Mouse (Mus musculus) frontal cortex, adult 2 months (tissue): ENCODE measurements around the gene Tsc1. TPM values are rescaled to one million over a fixed set of nuclear protein-coding genes. Genes with fewer than 3 reads are reported as not detected.

ENCODE experiments used
- DNase-seq, 2 experiments: peaks; one replicate each; pipeline ENCODE4 v3.0.0; 2022; ENCODE audit warnings: low spot score in 1 of 2; ENCODE audit errors: extremely low spot score in 1 of 2
- polyA plus RNA-seq: library from polyadenylated mRNA; depleted of rRNA; stranded (reverse); fragments of >200 nt; gene quantifications from 2 replicates; pipeline ENCODE4 v1.2.3, GENCODE M21; 2012

The Tsc1 gene
- polyA plus RNA-seq, 1 experiment, result 33.7 TPM

DNA sequence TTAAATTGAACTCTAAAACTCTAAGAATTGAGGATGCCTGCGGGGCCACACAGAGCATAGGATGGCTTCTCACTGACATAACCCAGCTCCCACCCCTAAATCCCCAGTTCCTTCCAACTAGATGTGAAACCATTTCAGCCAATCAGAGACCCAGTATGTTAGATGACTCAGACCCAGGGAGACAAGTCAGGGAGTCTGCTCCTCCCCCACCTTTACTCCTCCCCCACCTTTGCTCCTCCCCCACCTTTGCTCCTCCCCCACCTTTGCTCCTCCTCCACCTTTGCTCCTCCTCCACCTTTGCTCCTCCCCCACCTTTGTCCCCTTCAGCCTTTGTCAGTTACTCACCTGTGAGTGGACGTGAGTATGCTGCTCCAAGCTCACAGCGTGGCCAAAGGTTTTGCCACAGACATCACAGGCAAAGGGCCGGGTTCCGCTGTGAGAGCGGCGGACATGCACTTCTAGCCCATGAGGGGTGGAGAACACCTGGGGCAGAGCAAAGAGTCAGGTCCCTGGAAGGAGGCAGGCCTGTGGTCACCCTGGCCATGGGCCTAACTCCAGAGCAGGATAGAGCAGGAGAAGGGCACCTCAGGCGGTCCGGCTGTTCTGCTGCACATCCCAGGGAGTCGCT, 28.5 kb upstream of the Tsc1 start:
- DNase-seq, result no peak

DNA sequence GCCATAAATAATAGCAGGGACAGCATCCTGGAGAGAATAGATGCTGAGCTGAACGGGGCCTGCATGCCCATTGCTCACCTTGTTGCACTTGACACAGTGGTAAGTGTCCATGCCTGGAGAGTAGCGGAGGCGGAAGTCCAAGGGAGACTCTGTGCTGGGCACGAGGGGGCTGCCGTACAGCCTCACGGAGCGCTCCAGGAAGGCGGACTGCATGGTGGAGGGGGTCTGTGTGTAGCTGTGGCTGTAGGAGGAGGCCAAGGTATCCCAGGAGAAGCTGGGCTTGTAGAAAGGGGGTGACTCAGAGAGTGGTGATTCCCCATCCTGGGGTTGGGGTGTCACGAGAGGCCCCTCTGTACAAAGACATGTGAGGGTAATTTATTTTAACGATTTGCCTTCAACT, 27.4 kb upstream of the Tsc1 start:
- DNase-seq, result no peak

DNA sequence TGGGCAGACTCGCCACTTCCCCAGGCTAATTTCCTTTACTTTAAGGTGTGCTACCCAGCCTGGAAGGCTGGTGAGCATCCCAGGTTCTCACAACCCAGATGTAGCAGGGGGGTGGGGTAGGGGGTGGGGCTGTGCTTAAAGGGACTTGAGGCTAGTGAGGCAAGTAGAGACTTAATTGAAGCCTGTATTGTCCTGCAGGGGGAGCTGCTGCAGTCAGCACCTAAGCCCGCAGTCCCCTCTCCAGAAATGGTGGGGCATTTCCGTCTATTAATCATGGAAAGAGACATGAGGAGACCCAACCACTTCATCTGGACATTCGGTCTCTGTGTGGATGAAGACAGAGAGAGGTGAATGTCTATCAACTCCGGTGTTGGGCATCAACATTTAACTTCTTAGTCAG, 24.7 kb upstream of the Tsc1 start:
- DNase-seq, result no peak

DNA sequence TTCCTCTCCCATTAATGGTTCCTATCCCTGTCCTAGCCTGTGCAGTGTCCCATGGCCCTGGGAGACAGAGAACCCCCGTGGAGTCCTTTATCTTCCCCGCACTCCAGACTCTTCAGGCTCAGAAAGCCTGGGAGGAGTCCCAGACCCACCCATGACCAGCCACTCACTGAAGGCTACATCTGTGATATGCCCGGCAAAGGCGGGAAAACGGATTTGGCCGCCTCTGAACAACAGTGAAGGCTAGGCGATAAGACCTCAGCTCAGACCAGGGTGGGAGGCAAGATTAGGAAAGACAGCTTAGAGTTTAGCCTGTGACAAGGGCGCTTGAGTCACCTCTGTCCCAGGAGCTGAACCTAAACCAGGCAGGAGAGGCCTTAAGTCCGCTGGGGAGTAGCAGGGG, 24.2 kb upstream of the Tsc1 start:
- DNase-seq, result no peak

DNA sequence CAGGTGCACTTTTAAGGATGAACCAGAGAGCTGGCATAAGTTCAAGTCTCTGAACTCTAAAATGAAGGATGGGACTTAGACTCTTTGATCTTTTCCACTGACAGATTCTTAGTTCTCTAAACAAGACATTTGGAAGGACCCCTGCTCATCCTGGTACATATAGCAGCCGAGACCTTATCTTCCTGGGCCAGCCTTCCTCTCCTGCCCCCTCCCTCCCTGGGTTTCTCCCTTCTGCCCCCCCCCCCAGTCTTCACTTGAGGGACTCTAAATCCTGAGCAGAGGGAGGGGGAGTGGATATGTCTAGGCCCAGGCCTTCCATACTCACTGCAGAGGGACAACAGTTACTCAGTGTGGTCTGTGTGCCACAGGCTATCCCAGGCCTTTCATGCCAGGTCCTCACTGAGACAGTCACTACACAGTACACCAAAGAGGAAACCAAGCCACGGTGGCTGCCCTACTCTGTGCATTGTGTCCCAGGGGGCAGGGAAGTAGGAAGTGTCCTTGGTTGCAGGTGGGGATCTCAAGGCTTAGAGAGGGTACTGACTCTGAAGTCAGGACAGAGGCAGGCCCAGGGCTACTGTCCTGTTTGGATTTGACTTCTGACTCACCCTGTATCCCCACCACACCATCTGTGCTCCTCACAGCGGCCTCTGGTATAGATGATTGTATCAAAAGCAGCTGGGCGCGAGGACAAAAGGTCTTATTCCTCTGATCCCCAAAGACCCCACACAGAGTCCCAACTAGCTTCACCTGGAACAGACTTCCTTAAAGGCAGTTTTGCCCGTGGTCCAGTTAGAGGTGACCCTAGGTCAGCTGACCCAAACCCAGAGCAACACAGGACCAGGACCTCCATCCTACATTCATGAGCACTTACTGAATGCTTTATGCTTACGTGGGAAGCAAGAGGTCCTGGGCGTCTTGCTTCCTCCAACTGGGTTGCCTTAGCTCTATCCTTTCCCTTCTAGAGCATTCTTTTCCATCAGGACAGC, 23.2 kb upstream of the Tsc1 start:
- no peak for DNase-seq

DNA sequence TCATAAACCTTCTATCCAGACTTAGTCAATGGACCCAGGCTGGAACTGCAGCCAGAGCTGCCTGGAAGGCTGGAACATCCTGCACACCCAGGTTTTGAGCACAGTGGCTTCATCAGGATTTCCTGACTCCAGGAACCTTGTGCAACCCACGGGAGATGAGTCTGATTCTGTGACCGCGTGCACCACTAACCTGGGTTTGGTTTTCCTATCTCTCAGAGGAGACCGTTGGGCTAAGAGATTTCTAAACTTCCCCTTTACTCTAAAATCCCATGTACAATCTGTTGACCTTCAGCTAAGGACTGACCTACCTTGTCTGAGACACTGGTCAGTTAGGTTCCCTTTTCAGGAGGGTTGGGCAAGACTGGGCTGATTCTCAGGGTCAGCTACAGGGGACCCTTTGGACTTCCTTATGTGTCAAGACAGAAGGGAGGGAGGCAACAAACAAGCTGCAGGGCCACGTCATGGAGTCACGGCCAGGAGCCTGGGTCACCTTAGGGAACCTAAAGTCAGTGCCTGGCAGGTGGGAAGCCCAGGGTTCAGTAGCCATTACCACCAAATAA, 22.2 kb upstream of the Tsc1 start:
- no peak for DNase-seq

DNA sequence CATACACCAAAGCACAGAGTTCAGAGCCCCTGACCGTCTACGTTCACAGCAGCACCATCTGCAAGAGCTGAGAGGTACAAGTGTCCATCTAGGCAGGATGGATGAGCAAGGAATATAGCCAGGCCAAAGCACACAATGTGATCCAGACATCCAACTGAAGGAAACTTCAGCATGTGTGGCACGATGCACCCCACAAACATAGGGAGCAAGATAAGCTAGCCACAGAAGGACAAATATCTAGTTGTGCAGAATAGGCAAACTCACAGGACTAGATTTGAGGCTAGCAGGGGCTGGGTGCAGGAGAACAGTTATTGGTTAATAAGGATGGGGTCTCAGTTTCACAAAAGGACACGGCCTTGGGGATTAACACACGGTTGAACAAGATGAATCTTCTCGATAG, 21.7 kb upstream of the Tsc1 start:
- DNase-seq, result no peak

DNA sequence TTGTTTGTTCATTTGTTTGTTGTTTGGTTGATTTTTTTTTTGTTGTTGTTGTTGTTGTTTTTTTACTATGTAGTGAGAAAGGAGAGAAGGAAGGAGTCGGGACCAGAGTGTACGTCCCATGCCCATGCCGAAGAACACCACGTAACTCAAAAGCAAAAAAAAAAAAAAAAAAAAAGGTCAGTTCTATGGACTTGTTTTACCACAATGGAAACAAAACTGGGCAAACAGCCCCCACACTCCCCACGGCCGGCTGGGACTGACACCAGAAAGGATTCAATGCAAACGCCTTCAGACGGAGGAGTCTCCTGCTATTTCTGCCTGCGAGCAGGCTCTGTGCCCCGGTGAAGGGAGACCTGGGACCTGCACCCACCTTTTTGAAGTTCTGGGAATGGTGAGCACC, 20.5 kb upstream of the Tsc1 start:
- no peak for DNase-seq

DNA sequence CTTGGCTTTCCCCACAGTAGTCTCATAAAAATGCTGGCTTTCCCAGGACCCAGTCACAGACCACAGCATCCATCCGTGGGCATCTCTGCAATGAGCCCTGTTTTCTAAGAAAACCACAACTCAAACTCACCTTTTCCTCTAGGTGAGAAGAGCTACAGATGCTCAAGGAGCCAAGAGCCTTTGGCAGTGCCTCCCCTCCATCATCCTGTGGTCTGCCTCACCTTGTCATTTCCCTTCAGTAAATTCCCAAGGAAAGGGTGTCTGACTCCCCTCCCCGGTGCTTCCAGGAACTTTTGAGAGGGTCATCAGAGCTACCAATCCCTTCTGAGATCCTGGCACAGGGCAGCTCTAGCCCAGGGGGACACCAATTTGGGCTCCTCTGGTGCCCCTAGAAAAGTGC, 19.9 kb upstream of the Tsc1 start:
- DNase-seq, result no peak

DNA sequence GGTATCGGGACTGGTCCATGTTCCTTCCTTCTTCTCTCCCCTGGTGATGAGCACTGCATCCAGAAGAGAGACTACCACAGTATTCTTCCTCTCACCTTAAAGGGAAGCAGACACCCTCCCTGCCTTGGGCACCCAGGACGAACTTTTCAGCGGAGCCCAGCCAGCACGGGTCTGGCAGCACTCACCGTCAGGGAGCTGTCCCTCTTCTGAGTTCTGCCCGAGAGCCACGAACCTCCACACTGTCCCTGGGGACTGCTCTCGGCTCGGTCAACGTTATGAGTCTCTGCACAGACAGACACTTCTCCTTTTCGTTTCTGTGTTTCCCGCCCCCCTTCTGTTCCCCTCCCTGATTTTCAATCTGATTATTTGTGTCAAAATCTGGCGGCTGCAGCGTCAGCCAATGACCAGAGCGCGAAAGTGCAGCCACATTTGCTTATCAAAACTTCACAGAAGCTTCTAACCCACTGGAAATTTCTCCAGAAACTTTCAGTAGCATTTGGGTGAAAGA, 19.3 kb upstream of the Tsc1 start, which contains the start of gene Gfi1b:
Gene Gfi1b (minus strand): TSS at position 319 of the 508 bp plus-strand sequence.
- DNase-seq, result no peak

DNA sequence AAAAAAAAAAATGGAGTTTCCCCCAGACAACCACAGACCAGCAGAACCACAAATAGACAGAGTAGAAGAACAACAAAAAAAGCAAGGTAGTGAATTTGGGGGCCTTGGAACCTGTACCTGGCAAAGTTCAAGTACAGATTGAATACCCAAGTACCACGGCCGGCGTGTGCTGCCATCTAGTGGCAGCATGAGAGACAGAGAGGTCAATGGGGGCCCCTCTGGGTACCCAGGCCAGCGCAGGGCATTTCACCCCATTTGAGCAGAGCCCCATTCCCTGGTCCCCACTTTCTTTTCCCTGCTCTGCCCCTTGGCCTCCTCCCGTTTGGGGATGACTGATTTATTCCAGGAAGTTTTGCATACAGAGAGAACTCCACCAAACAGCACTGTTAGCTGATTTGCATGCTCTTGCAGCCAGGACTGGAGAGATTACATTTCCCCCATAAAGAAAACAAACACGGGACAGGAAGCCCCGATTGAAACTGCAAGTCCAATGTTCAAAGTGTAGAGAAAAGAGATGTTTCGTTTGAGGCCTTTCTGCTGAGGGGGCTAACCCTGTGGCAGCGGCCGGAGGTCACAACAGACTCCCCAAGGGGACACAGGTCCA, 18.4 kb upstream of the Tsc1 start:
- peak in 1 of 2 experiments; percentile 20 for DNase-seq

DNA sequence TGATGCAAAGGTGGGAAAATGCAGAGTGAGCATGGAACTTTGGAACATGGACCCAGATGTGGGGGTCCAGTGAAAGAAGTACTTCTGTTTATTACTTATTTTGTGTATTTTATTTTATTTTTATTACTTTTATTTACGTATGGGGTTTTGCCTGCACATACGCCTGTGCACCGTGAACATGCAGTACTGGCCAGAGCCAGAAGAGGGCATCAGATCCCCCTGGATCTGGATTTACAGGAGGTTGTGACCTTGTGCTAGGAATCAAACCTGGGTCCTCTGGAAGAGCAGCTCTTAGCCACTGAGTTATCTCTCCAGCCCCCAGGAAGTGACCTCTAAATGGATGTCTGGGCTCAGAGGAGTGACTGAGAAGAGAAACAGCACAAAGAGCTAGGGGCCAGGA, 16.2 kb upstream of the Tsc1 start:
- no peak for DNase-seq

DNA sequence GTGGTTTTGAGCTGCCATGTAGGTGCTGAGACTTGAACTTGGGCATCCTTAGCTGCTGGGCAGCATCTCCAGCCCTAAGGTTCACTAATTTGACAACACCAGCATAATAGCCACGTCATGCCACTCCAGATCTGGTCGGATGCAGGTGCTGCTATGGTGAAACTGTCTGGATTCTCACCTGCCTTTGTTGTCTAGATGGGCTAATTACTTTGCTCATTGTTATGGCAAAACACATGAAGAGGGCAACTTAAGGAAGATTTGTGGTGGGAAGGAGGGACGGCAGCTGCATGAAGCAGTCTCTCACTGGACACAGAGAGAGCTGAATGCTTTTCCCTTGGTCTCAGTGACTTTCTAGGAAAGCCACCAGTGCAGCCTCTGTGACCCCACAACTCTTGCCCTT, 15.0 kb upstream of the Tsc1 start:
- no peak for DNase-seq

DNA sequence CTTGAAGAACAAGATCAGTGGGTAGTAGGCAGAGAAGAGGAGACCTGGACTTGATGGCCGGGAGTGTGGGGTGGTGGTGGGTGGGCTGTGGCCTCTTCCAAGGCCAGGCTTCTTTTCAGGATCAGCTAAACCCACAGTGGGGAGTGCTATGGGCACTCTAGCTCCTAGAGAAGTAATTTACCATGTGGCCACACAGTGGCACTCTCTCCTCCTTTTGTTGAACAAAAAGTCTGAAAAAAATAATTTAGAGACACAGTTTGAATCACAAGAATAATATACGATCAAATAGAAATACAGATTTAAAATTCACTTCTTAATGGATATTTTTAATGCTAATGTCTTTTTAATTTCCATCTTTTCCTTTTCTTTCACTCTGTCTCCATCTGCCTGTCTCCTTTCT, 13.0 kb upstream of the Tsc1 start:
- no peak for DNase-seq

DNA sequence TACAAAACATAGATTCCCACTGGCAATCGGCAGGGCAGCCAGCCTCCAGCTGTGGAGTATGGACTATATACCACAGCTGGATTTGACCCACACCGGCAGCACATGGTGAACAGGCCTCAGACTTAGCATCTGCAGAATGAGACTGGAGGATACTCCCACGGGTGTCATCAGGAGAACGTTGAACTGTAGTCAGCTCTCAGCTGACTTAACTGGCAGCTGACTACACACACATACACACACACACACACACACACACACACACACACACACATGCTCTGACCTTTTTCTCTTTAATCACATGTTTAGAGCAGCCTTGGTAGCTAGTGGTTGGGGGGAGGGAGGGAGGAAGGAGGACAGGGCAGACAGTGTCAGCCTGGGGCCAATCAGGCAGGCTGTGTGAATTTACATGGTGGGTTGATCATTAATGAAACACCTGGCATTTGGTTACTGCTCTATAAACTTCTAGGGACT, 11.1 kb upstream of the Tsc1 start:
- no peak for DNase-seq

DNA sequence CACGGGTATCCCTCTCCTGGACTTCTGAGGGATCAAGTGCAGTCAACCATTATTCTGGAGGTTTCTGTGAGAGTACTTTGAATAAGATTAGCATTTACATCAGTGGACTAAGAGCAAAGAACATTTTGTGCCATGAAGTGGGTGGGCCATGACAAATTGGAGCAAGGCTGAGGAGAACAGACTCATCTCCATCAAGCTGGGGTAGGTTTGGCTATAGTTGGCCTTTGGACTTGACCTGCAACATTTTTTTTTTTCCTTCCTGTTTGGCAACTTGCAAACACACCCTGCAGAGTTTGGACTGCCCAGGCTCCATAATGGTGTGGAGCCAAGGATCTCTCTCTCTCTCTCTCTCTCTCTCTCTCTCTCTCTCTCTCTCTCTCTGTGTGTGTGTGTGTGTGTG, 8.4 kb upstream of the Tsc1 start:
- DNase-seq, result no peak

DNA sequence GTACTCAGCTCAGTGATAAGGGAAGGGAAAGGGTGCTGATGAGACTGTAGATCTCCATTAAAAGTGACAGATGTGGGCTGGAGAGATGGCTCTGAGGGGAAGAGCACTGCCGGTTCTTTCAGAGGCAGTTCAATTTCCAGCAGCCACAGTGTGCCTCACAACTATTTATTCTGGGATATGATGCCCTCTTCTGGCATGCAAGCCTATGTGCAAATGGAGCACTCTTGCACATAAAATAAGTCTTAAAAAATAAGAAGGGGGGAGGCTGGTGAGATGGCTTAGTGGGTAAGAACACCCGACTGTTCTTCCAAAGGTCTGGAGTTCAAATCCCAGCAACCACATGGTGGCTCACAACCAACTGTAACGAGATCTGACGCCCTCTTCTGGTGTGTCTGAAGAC, 7.9 kb upstream of the Tsc1 start:
- DNase-seq, result no peak

DNA sequence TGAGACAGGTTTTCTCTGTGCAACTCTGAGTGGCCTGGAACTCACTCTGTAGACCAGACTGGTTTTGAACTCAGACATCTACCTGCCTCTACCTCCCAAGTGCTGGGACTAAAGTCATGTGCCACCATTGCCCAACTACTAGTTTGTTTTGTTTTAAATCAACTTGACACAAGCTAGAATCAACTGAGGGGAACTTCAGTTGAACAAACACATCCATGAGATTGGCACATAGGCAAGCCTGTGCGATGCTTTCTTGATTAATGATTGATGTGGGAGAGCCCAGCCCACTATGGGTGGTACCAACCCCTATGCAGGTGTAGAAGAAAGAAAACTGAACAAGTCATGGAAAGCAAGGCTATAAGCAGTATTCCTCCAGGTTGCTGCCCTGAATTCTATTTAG, 5.8 kb upstream of the Tsc1 start:
- DNase-seq, result no peak

DNA sequence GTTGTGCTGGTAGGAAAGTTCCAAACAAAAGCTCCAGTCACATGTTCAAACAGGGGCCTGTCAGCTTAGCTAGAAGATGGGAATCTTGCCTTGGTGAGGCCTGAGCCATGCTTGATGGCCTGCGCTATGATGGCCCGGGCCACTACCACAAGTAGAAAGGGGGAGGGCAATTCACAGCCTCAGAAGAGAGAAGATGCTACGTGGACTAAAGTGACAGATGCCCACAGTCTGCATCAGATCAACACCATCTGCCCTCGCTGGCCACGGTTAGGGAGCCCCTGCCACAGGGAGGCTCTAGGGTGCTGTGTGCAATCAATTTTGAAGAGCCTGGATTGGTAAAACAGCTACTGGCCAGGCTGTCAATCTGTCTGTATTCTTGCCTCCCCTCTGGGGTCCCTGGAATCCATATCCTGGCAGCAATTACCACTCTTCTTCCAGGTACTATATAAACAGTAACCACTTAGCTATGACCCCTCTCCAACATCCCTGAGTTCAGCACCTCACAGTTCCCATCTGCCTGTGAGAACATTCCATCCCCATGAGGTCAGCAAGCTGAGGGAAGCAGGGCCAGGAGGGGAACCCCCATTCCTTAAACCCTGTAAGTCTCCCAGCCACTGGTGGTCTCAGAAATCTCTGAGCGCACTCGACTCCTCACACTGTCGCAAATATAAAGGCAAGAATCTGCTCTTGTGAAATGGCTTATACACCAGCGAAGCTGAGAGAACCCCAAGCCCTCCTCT, 3.8 kb upstream of the Tsc1 start:
- no peak for DNase-seq

DNA sequence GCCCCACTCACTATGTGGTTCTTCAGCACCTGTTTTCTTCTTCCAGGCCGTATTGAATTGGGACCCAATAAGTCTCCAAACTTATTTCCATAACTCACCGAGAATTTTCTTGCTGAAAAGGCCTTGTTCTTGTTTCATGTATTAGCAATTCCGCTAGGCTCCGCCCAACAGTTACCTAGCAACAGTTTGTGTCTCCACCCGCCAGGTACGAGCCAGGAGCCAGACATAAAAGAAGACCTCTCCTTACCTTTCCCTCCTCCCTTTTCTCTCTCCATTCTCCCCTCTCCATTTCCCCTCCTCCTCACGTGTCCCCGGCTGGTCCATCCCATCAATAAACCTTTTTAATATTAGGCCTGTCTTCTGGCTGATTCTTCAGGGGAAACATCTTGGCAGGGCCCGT, 2.7 kb upstream of the Tsc1 start:
- no peak for DNase-seq
